Mouse (Mus musculus) thymus, adult 18-20 months (tissue): ENCODE measurements at regions not wholly inside any gene's neighbourhood (a gene's known extent, or its start where the extent isn't known, plus 50 kb on each side); places are given as distances from the start of the nearest gene placed in this dataset.
A peak's percentile ranks its signal among the peaks of the same experiment; 100 is the strongest.
"Not testable (repeated sequence)": the region's sequence is repeated elsewhere in the genome, so short reads cannot be mapped to it uniquely, and the experiment has no call there.

Source experiments
- DNase-seq, 2 experiments: peaks; one replicate each; pipeline ENCODE4 v3.0.0; 2022; ENCODE audit warnings: mixed read lengths in 2 of 2

DNA sequence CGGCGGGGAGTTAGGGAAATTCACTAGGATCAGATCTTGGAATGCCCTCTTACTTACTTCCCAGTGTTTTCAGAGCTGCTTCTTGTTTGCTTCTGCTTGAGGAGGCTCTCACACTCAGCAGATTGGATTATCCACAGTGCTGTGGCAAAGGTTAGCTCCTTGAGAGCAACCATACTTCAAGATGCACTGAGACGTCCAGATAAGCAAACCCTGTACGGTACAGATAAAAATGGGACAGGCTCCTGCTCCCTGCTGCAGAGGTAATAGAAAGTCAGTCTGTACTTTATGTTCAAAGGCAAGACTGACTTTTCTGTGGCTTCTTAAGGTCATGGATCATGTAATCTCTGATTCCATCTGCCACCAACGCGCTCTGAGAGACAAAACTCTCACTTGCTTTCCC lies 414.8 kb upstream of the Ptger4 start:
- no peak for DNase-seq

DNA sequence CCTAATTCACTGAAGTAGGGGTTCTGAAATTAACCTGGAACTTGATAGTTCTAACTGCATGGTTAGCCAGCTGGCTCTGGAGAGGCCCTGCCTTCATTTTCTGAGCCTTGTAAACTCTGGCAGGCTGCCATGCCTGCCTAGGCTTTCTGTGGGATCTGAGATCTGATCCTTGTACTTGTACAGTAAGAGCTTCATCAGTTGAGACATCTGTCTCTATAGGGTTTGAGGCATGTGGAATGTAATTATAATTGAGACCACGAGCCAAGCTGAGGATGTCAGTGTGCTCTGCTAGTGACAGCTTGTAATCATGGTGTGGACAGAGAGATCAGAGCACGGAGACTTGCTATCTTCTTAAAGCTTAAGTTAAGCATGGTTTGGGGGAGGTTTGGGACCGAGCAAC lies 416.8 kb upstream of the Ptger4 start:
- no peak for DNase-seq

DNA sequence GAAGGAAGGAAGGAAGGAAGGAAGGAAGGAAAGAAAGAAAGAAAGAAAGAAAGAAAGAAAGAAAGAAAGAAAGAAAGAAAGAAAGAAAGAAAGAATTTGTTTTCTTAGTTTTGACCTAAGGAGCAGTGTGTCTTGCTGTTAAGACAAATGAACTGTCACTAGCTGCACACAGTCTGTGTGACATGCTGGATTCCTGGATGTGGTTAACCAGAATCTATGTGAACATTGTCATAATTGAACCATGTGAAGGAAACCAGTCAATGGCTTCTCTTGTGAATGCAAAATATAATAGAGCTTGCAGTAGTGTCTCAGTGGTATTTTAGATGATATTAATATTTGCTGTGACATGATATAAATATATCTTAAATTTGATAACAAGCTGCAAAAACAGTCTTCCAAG lies 427.8 kb upstream of the Ptger4 start:
- DNase-seq: no peak

- no peak for DNase-seq
Measured at GRCm38 (mm10) chr15:5676704-5677103, 432.7 kb upstream of the Ptger4 start.

DNA sequence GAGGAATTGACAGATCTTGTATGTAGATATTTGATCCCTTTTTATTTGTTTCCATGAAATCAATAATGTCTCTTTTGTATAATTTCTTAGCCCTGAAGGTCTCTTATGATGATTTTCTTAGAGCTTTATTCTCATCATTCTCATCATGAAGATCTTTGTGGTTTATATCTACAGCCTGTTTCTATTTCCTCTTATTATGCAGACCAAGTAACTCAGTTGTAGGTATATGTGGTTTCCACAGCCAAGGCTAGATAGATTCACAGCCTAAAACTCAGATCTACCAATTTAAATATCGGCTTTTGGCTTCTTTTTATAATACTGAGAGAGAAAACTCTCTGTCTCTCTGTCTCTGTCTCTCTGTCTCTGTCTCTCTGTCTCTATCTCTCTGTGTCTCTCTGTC lies 449.8 kb upstream of the Ptger4 start:
- no peak for DNase-seq

GRCm38 (mm10) chr15:5695015-5695414 lies 451.0 kb upstream of the Ptger4 start:
- DNase-seq: no peak

DNA sequence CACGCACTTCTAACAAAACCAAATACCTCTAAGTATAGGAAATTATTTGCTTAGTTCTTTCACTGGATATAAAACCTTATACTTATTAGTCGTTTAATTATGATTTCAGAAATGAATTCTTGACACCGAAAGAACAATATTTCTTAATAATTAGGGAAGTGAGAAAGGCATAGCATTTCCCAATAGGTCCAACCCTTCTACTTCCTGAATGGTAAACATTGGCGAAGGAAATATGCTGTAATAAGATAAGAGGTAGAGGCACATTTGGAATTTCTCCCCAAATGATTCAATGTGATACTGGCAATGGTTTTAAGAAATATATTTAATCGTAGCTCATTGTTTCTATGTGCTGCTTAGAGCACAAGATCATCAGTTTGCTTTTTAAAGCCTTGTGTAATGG lies 464.5 kb upstream of the Ptger4 start:
- DNase-seq: no peak

- no peak for DNase-seq
Measured at GRCm38 (mm10) chr15:5740658-5741057, 496.7 kb upstream of the Ptger4 start.

DNA sequence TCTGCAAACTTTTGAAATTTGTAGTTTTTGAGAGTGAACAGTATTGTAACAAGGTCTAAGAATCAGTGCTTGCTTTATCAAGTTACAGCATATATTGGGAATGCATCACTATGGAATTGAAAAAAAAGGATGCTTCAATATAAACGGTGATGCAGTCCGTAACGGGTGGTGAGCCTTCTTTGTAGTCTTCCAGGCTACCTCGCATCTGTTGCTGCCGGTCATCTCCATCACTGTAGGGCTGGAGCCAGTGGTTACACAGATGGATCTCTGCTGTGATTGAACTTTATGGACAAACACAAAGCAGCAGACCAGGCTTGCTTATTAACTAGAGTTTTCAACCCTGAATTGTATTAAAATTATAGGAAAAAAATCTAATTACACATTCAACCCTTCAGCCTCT lies 499.9 kb upstream of the Ptger4 start:
- DNase-seq: no peak

GRCm38 (mm10) chr15:5758690-5759089 lies 514.7 kb upstream of the Ptger4 start:
- no peak for DNase-seq

- DNase-seq: no peak
Measured at GRCm38 (mm10) chr15:5762216-5762615, 518.2 kb upstream of the Ptger4 start.

GRCm38 (mm10) chr15:5777074-5777473 lies 522.5 kb upstream of the Dab2 start:
- DNase-seq: peak in 1 of 2 experiments; percentile 26

GRCm38 (mm10) chr15:5799917-5800316 lies 499.7 kb upstream of the Dab2 start:
- DNase-seq: no peak

GRCm38 (mm10) chr15:5811154-5811732 lies 488.3 kb upstream of the Dab2 start:
- DNase-seq: no peak

GRCm38 (mm10) chr15:5811958-5812357 lies 487.6 kb upstream of the Dab2 start:
- DNase-seq: no peak

DNA sequence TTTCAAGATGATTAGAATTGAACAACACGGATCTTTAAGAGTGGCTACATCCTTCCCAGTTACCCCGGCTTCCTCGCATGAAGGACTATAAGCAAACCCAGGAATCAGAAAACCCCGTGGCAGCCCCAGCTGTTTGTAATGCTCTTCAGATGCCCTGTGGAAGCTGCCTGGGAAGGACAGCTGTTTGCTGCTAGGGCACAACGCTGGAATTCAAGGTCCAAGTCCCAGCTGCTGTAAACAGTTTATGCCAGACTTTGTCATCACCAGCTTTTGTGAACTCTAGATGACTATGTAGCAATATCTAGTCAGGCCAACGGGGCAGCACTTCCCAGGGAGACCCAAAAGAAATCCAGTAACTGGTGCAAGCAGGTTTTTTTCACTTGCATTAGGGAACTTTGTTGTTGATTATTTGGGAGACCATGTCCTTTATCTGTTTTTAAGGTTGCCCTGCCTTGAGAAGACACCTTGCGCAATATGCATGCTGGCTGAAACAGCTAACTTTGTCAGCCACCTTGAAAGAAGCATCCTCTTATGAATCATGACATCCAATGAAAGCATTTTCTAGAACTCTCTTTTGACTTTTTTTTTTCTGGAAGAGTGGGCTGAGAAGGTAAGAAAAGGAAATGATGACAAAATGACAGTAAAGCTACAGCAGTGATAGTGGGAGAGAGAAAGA lies 481.5 kb upstream of the Dab2 start:
- no peak for DNase-seq

DNA sequence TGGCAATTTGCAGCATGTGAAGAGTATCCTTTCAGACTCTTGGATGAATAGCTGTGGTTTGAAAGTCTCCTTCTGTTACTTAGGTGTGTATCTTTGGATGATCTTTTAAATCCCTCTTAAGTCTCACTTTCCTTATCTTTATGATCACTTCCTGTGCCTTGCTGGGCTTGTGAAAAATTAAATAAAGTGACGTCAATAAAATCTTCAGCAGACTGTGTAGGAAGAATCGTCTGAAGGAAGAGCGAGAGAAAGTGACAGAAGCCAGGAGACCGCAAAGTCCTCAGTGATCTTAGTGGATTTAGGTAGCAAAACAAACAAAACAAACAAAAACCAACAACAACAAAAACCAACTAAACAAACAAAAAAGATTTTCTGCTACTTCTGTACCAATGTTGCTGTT lies 459.6 kb upstream of the Dab2 start:
- DNase-seq: no peak

GRCm38 (mm10) chr15:5841369-5842149 lies 458.0 kb upstream of the Dab2 start:
- not testable (repeated sequence) for DNase-seq

- no peak for DNase-seq
Measured at GRCm38 (mm10) chr15:5846571-5846970, 453.0 kb upstream of the Dab2 start.

GRCm38 (mm10) chr15:5847413-5848100 lies 452.0 kb upstream of the Dab2 start:
- DNase-seq: no peak

DNA sequence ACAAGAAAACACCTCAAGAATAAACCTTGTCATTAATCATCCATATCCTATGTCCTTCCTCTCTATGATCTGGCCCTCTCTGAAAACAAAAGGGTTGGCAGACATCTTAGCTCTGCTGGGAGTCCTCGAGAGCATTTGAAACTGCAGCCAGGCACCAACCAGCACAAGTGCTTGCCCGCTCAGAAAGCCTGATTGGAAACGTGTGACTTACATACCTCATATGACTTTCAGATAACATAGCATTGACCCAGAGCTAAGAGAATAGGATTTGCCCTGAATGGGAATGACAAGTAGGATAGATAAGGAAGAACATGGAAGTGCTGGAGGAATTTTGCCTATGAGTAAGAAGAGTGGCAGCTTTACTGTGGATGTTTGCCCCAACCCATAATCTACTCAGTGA lies 447.1 kb upstream of the Dab2 start:
- DNase-seq: no peak

DNA sequence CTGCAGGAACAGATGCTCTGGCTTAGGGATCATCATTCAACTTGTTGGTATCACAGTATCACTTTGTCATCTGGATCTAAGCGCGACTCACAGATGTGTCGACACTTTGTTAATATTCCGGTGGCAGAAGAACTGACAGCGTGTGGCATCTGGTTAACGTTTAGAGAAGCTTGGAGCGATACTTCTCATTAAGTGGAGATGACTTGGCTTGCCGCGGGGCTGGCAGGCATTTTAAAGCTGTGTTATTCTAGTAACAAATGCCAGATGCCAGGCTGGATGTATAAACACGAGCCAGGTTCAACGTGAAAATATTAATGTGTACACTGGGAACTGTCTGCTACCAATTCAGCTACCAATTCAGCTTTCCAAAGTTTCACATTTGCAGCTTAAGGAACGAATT lies 430.3 kb upstream of the Dab2 start:
- no peak for DNase-seq

DNA sequence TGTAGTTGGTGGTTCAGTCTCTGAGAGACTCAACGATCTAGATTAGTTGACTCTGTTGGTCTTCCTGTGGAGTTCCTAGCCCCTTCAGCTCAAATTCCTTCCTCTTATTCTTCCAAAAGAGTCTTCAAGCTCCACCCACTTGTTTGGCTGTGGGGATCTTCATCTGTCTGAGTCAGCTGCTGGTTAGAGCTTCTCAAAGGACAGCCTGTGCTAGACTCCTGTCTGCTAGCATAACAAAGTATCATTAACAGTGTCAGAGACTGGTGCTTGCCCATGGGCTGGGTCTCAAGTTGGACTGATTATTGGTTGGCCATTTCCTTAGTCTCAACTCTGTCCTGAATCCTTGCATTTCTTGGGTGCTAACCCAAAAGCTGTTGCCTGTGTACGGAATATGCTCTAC lies 429.7 kb upstream of the Dab2 start:
- no peak for DNase-seq

- no peak for DNase-seq
Measured at GRCm38 (mm10) chr15:5872042-5872441, 427.5 kb upstream of the Dab2 start.
